Mouse (Mus musculus): Measurements from ENCODE around the gene Galntl6.

The Galntl6 gene

DNA sequence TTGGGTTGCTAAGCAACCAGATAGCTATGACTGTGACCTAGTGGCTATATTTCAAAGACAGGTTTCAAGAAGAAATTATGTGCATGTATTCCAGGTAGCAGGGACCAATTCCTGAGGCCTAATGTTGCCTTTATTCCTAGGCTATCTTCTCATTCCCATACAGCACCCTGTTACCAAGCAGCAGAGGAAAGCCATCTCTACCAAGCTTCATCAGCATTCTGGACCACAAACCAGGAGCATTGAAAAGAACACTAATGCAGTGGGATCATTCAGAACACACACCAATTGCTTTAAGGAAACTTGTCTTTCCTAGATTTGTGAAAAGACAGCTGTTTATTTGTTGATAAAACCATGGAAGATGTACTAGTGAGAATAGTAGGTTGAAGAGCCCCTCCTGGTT is 622.4 kb downstream of the Galntl6 start:
- peak; percentile 8 for DNase-seq (ENCODE audit: low read depth, low spot score)

DNA sequence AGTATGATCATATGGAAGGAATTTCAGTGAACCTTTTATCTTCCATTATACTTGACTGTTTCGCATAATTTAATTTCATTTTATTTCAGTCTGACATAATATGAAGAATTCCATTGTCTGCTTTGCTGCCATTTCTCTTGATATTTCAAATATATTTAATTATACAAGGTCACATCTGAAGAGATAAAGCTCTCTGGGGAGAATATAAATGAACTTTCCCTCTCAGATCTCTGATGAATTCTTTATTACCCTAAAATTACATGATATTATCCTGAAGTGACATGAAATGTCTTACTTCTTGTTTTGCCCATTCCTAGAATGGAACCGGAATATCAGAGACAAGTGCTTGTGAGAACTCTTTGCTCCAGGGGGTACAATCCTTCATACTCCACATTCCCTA is 647.0 kb downstream of the Galntl6 start:
- DNase-seq (ENCODE audit: low read depth, low spot score): no peak

- peak; percentile 35 for DNase-seq (ENCODE audit: low read depth, low spot score)
Measured at GRCm38 (mm10) chr8:58258577-58259315, 653.7 kb downstream of the Galntl6 start.

DNA sequence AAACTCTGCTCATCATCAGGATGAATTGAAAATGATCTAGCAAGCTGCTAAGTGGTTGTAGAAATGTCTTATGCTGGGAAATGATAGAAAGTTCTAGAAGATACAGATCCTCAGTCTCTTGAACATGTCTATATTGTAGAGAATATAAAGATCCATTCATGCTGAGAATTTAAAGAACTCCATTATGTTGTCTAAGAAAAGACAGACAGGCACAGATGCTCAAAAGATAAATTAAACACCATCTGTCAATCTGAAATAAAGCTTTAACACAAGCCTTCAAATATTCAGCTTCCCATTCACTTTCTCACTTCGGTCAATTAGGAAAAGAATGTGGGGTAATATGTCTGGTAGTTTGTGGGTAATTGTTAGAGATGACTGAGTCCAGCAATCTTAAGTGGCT is 658.8 kb downstream of the Galntl6 start:
- DNase-seq (ENCODE audit: low read depth, low spot score): peak; percentile 21

DNA sequence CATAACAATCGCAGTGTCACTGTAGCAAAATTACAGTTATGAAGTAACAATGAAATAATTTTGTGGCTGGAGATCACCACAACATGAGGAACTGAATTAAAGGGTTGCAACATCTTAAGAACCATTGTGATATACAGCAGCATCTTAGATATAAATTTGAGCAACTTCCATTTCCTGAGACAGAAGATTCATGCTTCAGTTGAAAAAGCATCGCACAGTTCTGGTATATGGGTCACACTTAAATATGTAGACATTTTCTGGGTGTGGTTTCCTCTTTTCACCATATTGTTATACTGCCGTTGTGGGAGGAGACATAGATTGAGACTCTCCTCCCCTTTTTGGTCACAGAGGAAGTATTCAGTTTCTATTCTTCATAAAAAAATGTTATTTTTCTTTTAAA is 667.6 kb downstream of the Galntl6 start:
- DNase-seq (ENCODE audit: low read depth, low spot score): no peak

DNA sequence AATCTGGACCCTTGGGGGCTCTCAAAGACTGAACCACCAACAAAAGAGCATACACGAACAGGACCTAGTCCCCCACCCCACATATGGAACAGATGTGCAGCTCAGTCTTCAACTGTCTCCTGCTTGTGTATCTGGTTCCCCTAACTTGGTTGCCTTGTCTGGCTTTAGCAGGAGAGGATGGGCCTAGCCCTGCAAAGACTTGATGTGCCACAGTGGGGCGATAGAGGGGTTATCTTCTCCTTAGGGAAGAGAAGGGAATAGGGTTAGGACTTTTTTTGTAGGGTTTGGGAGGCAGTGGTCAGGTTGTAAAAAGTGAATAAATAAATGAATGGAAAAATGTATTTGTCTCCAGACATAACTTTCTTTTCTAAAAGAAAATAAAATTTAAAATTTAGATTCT is 678.2 kb downstream of the Galntl6 start:
- peak; percentile 36 for DNase-seq (ENCODE audit: low read depth, low spot score)

GRCm38 (mm10) chr8:58228725-58229124 is 683.7 kb downstream of the Galntl6 start:
- DNase-seq (ENCODE audit: low read depth, low spot score): peak; percentile 41

DNA sequence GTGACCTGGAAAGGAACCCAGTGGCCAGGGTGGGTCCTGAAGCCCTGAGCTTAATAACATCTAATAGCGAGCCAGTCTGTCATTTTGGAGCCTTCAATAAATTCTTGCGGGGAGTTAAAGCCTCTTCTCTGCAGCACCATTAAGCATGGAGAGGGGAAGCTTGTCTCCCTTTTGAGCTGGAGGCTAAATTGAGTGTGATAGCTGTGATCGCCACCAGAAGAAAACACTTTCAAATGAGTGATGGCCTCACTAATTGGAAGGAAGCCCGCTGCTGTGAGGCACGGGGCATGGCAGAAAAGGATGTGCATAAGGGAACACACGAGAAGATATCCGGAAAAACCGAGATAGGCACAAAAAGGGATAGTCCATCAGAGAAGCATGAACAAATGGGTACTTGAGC is 694.6 kb downstream of the Galntl6 start:
- no peak for DNase-seq (ENCODE audit: low read depth, low spot score)

DNA sequence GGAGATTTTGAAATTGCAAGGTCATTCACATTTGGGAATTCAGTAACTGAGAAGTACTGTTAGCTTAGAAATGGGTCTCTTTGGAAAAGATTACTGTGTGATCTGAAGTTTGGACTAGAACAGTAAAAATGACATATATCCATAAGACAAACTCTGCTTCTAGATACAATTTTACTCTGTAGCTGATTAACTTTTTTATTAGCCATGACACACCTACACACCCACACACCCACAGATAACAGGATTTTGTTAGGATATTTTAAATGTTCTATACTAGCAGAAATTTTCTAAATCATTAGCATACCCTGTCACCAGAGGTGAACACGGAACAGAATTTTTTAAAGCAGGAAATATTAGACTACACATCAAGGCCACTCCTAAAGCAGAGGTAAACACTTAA is 722.7 kb downstream of the Galntl6 start:
- no peak for DNase-seq (ENCODE audit: low read depth, low spot score)

GRCm38 (mm10) chr8:58146961-58147360 is 765.5 kb downstream of the Galntl6 start:
- peak; percentile 77 for DNase-seq (ENCODE audit: low read depth, low spot score)

- DNase-seq (ENCODE audit: low read depth, low spot score): peak; percentile 43
Measured at GRCm38 (mm10) chr8:58086733-58087132, 825.7 kb downstream of the Galntl6 start.

GRCm38 (mm10) chr8:58084931-58085330 is 827.5 kb downstream of the Galntl6 start:
- peak; percentile 57 for DNase-seq (ENCODE audit: low read depth, low spot score)

DNA sequence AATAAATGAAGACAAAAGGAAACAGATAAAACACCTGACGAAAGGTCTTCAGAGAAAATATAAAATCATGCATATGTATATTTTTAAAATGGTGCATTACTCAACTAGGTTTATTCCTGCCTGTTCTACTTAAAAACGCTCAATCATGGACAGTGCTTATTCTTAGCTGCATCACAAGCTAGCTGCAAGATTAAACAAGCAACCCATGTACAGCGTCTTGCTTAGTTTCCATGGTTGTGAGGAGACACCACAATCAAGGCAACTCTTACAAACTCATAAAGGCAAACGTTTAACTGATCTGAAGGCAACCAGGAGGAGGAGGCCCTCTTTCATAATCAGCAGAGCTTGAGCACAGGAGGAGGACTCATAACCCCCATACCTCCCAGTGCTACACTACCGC is 830.7 kb downstream of the Galntl6 start:
- peak; percentile 35 for DNase-seq (ENCODE audit: low read depth, low spot score)

DNA sequence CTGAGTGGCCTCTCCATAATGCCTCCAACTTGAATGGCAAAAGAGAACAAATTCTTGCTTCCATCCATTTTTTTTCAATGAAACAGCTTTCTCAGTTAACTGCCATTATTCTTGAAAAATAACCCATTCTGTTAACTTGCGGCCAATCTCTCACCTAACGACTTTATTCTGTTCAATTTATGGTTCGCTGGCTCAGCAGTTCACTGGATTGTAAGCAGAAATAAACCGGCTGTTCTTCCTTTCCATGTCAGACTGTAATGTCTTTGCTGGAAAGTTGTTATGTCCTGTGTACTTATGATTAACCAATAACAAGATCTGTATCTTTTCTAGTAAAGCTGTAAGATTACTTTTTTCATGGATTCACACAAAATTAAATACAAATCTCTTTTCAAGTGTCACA is 837.8 kb downstream of the Galntl6 start:
- DNase-seq (ENCODE audit: low read depth, low spot score): no peak

DNA sequence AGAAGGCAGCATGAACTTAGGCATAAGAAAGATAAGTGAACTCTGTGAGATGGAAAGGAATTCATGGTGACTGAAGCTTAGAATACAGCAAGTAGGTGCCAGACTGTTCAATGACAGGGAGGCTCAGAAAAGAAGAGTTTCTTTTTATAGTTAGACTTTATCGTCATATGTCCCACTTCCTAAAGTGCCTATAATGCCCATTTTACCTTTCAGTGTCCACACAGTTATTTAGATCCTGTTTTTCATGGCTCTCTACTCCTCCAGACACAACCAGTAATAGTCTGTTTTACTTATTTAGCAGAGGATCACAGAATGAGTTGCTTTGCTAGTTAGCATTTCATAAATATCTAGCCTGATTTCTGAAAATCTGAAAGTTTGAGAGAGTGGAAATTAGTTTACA is 838.7 kb downstream of the Galntl6 start:
- peak; percentile 29 for DNase-seq (ENCODE audit: low read depth, low spot score)

DNA sequence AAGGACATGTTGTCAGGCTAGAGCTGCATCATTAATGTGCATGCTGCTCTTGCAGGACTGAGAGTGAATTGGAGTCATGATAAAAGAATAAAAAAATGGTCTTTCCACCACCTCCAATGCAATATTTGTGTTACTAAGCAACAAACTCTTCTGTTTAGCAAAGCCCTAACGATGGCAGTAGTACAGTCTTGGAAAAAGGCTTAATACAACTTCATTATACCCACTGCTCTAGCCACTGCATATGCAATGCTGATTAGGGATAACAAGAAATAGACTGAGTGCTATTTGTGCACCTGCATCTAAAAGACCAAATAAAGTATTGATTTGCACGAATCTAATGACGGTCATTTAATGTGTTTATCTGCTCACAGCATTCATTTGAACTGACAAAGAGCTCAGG is 880.2 kb downstream of the Galntl6 start:
- DNase-seq (ENCODE audit: low read depth, low spot score): no peak

DNA sequence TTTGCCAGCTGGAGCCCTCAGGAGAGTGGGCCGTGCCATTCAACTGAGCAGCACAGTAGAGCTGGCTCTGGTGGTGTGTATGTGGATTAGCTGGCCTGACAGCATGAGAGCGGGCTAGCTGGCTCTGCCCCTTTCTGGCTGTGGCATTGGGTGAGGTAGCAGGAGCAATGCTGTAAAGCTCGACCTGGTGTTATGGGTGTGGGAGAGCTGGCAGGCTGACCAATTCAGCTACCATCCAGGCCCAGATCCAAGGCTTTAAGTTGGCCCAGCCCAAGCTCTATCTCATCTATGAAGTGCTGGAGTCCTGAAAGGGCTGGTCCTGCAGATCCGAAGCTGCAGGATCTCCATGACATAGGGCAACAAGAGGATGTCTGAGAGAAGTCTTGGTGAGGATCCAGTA is 886.9 kb downstream of the Galntl6 start:
- DNase-seq (ENCODE audit: low read depth, low spot score): peak; percentile 59

- no peak for DNase-seq (ENCODE audit: low read depth, low spot score)
Measured at GRCm38 (mm10) chr8:58025094-58025493, 887.3 kb downstream of the Galntl6 start.

DNA sequence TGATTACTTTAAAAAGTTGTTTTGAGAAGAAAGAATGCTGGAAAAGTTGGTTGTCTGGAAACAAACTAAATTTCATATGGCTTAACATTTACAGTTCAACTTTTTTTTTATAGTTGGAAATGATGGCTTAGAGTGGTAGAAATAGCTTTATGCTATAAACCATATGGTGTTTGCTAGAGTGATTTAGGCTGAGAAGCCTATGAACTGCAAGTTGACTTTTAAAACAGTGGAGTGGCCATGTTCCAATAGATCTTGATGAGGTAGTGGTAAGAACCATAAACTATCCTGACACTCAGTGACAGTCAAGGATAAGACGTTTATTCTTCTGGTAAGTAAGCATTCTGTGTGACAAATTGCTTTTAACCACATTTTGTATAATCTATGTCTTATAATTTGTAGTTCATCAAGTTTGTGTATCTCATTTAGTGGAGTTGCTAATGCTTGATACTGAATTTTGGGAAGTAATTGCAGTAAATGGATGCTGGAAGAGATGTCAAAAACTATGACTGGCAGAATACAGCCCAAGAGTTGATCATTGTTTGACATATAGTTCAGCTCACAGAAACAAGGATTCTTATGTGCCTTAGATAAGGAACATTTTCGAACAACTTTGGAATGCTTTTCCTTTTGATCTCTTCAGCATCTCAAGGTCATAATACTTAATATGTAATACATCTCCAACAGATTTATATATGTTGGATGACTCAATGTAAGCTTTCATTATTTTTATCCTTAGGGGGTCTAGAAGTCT is 888.8 kb downstream of the Galntl6 start:
- DNase-seq (ENCODE audit: low read depth, low spot score): no peak

GRCm38 (mm10) chr8:57989428-57990171 is 922.8 kb downstream of the Galntl6 start:
- peak; percentile 27 for DNase-seq (ENCODE audit: low read depth, low spot score)

- no peak for DNase-seq (ENCODE audit: low read depth, low spot score)
Measured at GRCm38 (mm10) chr8:57977372-57977771, 935.1 kb downstream of the Galntl6 start.

- DNase-seq (ENCODE audit: low read depth, low spot score): no peak
Measured at GRCm38 (mm10) chr8:57974093-57974492, 938.3 kb downstream of the Galntl6 start.
